Mouse (Mus musculus) cerebellum, postnatal 4 days (tissue): ENCODE results near the gene D2hgdh.
"Not testable (repeated sequence)": the region's sequence is repeated elsewhere in the genome, so short reads cannot be mapped to it uniquely, and the experiment has no call there.

Experiments
- DNase-seq, 2 experiments: peaks; one replicate each; pipeline ENCODE4 v3.0.0; 2022; ENCODE audit warnings: low spot score in 2 of 2, mixed read lengths in 1 of 2

D2hgdh gene

GRCm38 (mm10) chr1:93826540-93826835 lies 1.8 kb downstream of the D2hgdh start:
- no peak for DNase-seq

- DNase-seq: not testable (repeated sequence)
Observed at GRCm38 (mm10) chr1:93832754-93833360, 8.1 kb downstream of the D2hgdh start.

GRCm38 (mm10) chr1:93834671-93835150 lies 10.0 kb downstream of the D2hgdh start:
- DNase-seq: no peak

- DNase-seq: no peak
Observed at GRCm38 (mm10) chr1:93835211-93835610, 10.5 kb downstream of the D2hgdh start.

- no peak for DNase-seq
Observed at GRCm38 (mm10) chr1:93835876-93836531, 11.3 kb downstream of the D2hgdh start.

- no peak for DNase-seq
Observed at GRCm38 (mm10) chr1:93836532-93836913, 11.8 kb downstream of the D2hgdh start.

- no peak for DNase-seq
Observed at GRCm38 (mm10) chr1:93837335-93837734, 12.6 kb downstream of the D2hgdh start.

- DNase-seq: not testable (repeated sequence)
Observed at GRCm38 (mm10) chr1:93838569-93838968, 13.9 kb downstream of the D2hgdh start.

GRCm38 (mm10) chr1:93845766-93846366 lies 21.2 kb downstream of the D2hgdh start:
- not testable (repeated sequence) for DNase-seq

GRCm38 (mm10) chr1:93855790-93856189 lies 31.1 kb downstream of the D2hgdh start:
- not testable (repeated sequence) for DNase-seq

- peak in 1 of 2 experiments; percentile 26 for DNase-seq
Observed at GRCm38 (mm10) chr1:93857370-93857769, 32.7 kb downstream of the D2hgdh start.

- DNase-seq: no peak
Observed at GRCm38 (mm10) chr1:93857991-93858390, 33.3 kb downstream of the D2hgdh start.

GRCm38 (mm10) chr1:93859619-93860018 lies 34.9 kb downstream of the D2hgdh start:
- no peak for DNase-seq

- not testable (repeated sequence) for DNase-seq
Observed at GRCm38 (mm10) chr1:93861048-93861447, 36.3 kb downstream of the D2hgdh start, which contains the start of gene Gal3st2. Gal3st2 (plus strand) TSS chr1:93861306.

GRCm38 (mm10) chr1:93871594-93872105 lies 46.9 kb downstream of the D2hgdh start:
- not testable (repeated sequence) for DNase-seq

GRCm38 (mm10) chr1:93874405-93874804 lies 49.7 kb downstream of the D2hgdh start:
- DNase-seq: not testable (repeated sequence)

- not testable (repeated sequence) for DNase-seq
Observed at GRCm38 (mm10) chr1:93881778-93882177, 57.1 kb downstream of the D2hgdh start.

GRCm38 (mm10) chr1:93890936-93891335 lies 66.2 kb downstream of the D2hgdh start:
- DNase-seq: not testable (repeated sequence)

- DNase-seq: not testable (repeated sequence)
Observed at GRCm38 (mm10) chr1:93897395-93897794, 72.7 kb downstream of the D2hgdh start.

- DNase-seq: not testable (repeated sequence)
Observed at GRCm38 (mm10) chr1:93901291-93901690, 76.6 kb downstream of the D2hgdh start.
